Mouse (Mus musculus) stomach, embryonic 14.5 days (tissue): Measurements from ENCODE around the gene Thoc7. TPM values are rescaled to one million over a fixed set of nuclear protein-coding genes. Genes with fewer than 3 reads are reported as not detected.

Source experiments
- ATAC-seq: fragments of 200-750 bp; cut with Nextera tagmentation; 2 replicates; pipeline ENCODE4 v1.8.0; 2017; ENCODE audit warnings: low read depth, moderate TSS enrichment; ENCODE audit not compliant: insufficient number of reproducible peaks, insufficient read depth, low FRiP score
- H3K27ac ChIP-seq: fragments of 300-500 bp; sonication (generic); 2 replicates; pipeline ENCODE4 v1.5.1; 2014; ENCODE audit warnings: mild to moderate bottlenecking, low read length, moderate library complexity, mixed read lengths
- H3K27me3 ChIP-seq: fragments of 300-500 bp; sonication (generic); 2 replicates; pipeline ENCODE4 v1.6.1; 2014; ENCODE audit warnings: low read length, control low read depth, mixed read lengths; ENCODE audit not compliant: control insufficient read depth, insufficient read depth
- H3K36me3 ChIP-seq: fragments of 300-500 bp; sonication (generic); 2 replicates; pipeline ENCODE4 v1.6.1; 2014; ENCODE audit warnings: mild to moderate bottlenecking, control low read depth, low read length, moderate library complexity, mixed read lengths; ENCODE audit not compliant: control insufficient read depth, insufficient read depth
- H3K4me1 ChIP-seq: fragments of 300-500 bp; sonication (generic); 2 replicates; pipeline ENCODE4 v1.6.1; 2014; ENCODE audit warnings: low read length, control low read depth, mixed read lengths; ENCODE audit not compliant: control insufficient read depth, insufficient read depth
- H3K4me2 ChIP-seq: fragments of 300-500 bp; sonication (generic); replicated peaks from 2 replicates; pipeline ENCODE4 v1.6.1; 2014; ENCODE audit warnings: low read depth, low read length, control low read depth
- H3K4me3 ChIP-seq: fragments of 300-500 bp; sonication (generic); 2 replicates; pipeline ENCODE4 v1.5.1; 2014; ENCODE audit warnings: low read depth, low read length, control low read depth
- H3K9ac ChIP-seq: fragments of 300-500 bp; sonication (generic); replicated peaks from 2 replicates; pipeline ENCODE4 v1.6.1; 2014; ENCODE audit warnings: low read depth, mild to moderate bottlenecking, control low read depth, low read length, moderate library complexity, mixed read lengths
- H3K9me3 ChIP-seq: fragments of 300-500 bp; sonication (generic); 2 replicates; pipeline ENCODE4 v1.6.1; 2016; ENCODE audit warnings: low read depth, low read length, control low read depth; ENCODE audit not compliant: control insufficient read depth
- WGBS: fragments of 180-500 bp; shearing (Covaris S2); extraction: QIAGEN DNeasy Blood & Tissue Kit; methylation state at CpG from one replicate; pipeline ENCODE4 v1.1.7; 2014; 5-methylcytosine and 5-hydroxymethylcytosine counted together
- polyA plus RNA-seq: library from polyadenylated mRNA; unstranded; fragments of >200 nt; fragmentation: Nextera tagmentation; extraction: Ambion mirVana; gene quantifications from 2 replicates; pipeline ENCODE4 v1.2.1, GENCODE M21; 2014

Gene Thoc7
- polyA plus RNA-seq, 1 experiment from 2014 or later, result 193 TPM

DNA sequence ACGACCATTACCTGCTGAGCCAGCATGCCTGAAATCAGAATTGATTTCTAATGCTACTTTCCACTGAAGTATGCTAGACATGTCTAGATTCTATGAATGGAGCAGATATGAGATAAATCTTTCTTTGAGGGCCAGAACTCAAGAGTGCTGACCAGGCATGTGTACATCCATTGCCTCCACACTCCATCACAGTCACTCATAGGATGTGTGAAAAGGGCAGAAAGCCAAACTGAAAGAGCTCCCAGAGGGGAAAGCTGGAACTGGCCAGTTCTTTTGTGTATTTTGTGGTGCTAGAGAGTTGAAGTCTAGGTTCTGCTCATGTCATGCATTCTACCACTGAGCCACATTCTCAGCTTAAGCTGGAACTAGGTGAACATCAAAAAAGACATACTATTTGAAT is 15.8 kb upstream of the Thoc7 start:
- no peak overlapping the region for H3K4me2 ChIP-seq
- H3K27ac ChIP-seq, result no peak overlapping the region
- no peaks in the 10 kb centered on the region for H3K27me3 ChIP-seq
- H3K36me3 ChIP-seq, result no peaks in the 10 kb centered on the region
- ATAC-seq, result no peak
- no peaks in the 10 kb centered on the region for H3K4me1 ChIP-seq
- WGBS, result 86% methylated on average over 1 of the region's 1 CpGs
- H3K9ac ChIP-seq, result no peak overlapping the region
- no peak overlapping the region for H3K4me3 ChIP-seq
- no peaks in the 10 kb centered on the region for H3K9me3 ChIP-seq

DNA sequence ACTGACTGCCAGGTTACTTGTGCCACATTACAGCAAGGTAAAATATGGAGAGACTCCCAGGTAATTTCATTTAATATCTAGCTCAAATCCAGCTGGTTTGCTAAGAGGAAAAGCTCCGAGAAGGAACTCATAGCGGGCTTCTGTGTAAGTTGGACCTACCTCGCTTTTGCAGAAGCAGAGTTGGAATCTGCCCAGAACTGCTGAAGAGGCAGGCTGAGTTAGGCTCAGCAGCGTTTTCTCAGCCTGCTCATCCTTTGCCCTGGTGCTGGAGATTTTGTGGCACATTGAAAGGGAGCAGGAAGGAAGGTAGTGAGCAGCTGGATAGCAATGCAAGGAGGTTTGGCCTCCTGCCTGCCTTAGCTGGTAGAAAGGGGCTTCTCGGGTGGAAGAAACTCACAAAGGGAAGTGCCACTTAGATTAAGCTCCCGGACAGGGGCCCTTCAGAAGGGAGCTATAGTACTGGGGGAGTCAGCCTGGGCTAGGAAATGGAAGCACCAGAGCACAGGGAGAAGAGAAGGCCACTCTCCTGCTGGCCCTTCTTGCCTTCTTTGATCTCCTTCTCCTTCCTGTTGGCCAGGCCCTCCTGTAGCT is 10.1 kb upstream of the Thoc7 start:
- H3K27me3 ChIP-seq, result no peaks in the 10 kb centered on the region
- H3K4me3 ChIP-seq, result no peak overlapping the region
- H3K9me3 ChIP-seq, result no peaks in the 10 kb centered on the region
- H3K36me3 ChIP-seq, result no peaks in the 10 kb centered on the region
- no peak overlapping the region for H3K27ac ChIP-seq
- H3K9ac ChIP-seq, result 0 out of 2 replicates have a peak overlapping the region, but pooled peaks have one; percentile 3
- H3K4me2 ChIP-seq, result no peak overlapping the region
- WGBS, result 63% methylated on average over 6 of the region's 6 CpGs
- no peaks in the 10 kb centered on the region for H3K4me1 ChIP-seq
- no peak for ATAC-seq

DNA sequence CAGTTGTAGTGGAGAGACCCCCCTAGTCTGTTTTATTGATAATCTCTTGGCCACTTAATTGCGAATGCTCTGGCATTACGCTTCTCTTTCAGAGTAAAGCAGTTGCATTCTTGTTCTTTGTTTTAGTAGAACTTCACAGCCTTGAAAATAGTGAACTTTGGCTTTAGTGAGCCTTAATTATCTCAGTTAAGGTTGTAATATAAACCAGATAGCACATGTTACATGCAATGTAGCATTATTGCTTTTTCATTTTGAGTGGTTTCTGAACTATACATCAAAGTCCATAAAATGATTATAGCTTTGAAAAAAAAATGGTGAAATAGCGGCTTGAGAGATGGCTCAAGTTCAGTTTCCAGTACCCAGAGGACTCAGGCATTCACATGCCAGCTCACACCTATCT is 8.9 kb upstream of the Thoc7 start:
- Histone ChIP-seq H3K36me3 (no peaks in the 10 kb centered on the region), H3K4me2 (no peak overlapping the region), H3K9ac (no peak overlapping the region), H3K4me1 (peaks cover 2% of the 10 kb centered on the region; the same call in 1 of the 2 replicates), H3K4me3 (no peak overlapping the region), H3K9me3 (no peaks in the 10 kb centered on the region), H3K27ac (no peak overlapping the region), H3K27me3 (no peaks in the 10 kb centered on the region)
- ATAC-seq, result no peak
- WGBS, result 88% methylated on average over 3 of the region's 3 CpGs

DNA sequence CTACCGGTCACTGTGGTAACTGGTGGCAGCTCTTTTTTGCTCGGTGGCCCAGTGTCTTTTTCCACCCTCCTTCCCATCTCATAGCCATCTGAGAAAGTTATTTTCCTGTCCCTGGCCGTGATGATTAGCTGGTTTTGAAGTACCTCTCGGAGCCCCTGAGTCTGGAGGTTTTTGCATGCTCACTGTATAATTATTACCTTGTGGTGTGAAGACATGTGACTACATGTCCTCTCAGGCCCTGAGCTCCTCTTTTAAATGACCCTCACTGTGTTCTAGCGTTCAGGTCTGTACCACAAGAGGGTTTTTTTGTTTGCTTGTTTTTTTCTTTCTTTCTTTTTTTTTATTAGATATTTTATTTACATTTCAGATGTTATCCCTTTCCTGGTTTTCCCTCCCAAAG is 6.8 kb upstream of the Thoc7 start:
- H3K4me1 ChIP-seq, result peaks cover 3% of the 10 kb centered on the region; the same call in 1 of the 2 replicates
- ATAC-seq, result no peak
- no peaks in the 10 kb centered on the region for H3K9me3 ChIP-seq
- H3K36me3 ChIP-seq, result no peaks in the 10 kb centered on the region
- no peak overlapping the region for H3K4me3 ChIP-seq
- H3K4me2 ChIP-seq, result no peak overlapping the region
- H3K9ac ChIP-seq, result no peak overlapping the region
- WGBS, result 80% methylated on average over 5 of the region's 5 CpGs
- H3K27me3 ChIP-seq, result no peaks in the 10 kb centered on the region
- no peak overlapping the region for H3K27ac ChIP-seq

DNA sequence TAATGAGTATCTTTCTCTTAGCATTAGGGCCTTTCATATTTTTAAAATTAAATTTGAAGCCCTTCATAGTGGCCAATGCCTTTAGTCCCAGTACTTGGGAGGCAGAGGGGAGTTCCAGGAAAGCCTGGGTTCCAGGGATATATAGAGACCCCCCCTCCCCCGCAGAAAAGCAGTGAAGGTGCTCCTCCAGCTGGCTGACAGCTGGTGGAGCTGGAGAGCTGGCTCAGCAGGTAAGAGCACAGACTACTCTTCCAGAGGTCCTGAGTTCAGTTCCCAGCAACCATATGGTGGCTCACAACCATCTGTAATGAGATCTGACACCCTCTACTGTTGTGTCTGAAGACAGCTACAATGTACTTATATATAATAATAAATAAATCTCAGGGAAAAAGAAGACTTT is 6.0 kb upstream of the Thoc7 start:
- H3K4me2 ChIP-seq, result no peak overlapping the region
- no peak overlapping the region for H3K4me3 ChIP-seq
- H3K36me3 ChIP-seq, result no peaks in the 10 kb centered on the region
- H3K9me3 ChIP-seq, result no peaks in the 10 kb centered on the region
- peaks cover 3% of the 10 kb centered on the region; the same call in 1 of the 2 replicates for H3K4me1 ChIP-seq
- H3K27ac ChIP-seq, result no peak overlapping the region
- H3K9ac ChIP-seq, result no peak overlapping the region
- ATAC-seq, result no peak
- no peaks in the 10 kb centered on the region for H3K27me3 ChIP-seq
- 28% methylated on average over 1 of the region's 1 CpGs for WGBS

DNA sequence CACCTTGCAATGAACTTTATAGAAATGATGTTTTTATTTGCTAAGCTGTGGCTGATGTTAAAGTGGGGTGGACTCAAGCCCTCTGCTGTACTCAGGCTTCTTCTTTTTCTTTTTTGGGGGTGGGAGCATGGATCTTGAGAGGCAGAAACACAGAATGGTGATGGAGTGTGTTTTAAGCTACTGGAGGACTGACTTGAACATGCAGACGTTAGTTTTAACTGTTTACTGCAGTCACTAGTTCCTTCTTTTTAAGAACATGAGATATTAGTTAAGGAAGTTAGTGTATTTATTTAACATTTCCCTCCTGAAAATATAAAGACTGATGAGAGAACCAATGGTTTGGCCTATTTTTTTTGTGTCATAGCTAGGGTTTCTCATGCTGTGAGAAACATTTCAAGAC is 1.9 kb upstream of the Thoc7 start:
- no peak overlapping the region for H3K27ac ChIP-seq
- H3K4me2 ChIP-seq, result no peak overlapping the region
- peaks cover 9% of the 10 kb centered on the region for H3K4me1 ChIP-seq
- no peaks in the 10 kb centered on the region for H3K9me3 ChIP-seq
- H3K4me3 ChIP-seq, result no peak overlapping the region
- H3K27me3 ChIP-seq, result no peaks in the 10 kb centered on the region
- ATAC-seq, result no peak
- no peaks in the 10 kb centered on the region for H3K36me3 ChIP-seq
- H3K9ac ChIP-seq, result no peak overlapping the region
- 59% methylated on average over 1 of the region's 1 CpGs for WGBS

DNA sequence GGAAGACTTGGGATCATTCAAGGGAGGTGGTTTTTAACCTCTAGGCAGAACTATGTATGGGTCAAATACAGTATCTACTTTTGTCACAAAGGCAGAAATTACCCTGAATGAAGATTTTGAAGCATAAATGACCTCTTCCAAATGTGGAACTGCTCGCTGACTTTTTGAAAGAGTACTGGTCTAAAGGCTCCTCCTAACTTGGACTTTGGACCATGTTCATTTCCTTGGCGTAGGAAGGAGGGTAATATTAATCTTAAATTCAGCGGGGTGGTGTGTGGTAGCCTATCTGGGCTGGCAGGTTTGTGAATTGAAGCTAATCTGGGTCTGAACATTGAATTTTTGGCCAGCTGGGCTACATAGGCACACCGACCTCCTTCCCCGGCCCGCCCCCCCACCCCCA is 824 bp upstream of the Thoc7 start:
- H3K9me3 ChIP-seq, result no peaks in the 10 kb centered on the region
- 78% methylated on average over 6 of the region's 6 CpGs for WGBS
- H3K4me2 ChIP-seq, result no peak overlapping the region
- H3K4me1 ChIP-seq, result peaks cover 9% of the 10 kb centered on the region
- no peaks in the 10 kb centered on the region for H3K27me3 ChIP-seq
- H3K27ac ChIP-seq, result no peak overlapping the region
- no peak for ATAC-seq
- H3K9ac ChIP-seq, result no peak overlapping the region
- no peaks in the 10 kb centered on the region for H3K36me3 ChIP-seq
- no peak overlapping the region for H3K4me3 ChIP-seq

DNA sequence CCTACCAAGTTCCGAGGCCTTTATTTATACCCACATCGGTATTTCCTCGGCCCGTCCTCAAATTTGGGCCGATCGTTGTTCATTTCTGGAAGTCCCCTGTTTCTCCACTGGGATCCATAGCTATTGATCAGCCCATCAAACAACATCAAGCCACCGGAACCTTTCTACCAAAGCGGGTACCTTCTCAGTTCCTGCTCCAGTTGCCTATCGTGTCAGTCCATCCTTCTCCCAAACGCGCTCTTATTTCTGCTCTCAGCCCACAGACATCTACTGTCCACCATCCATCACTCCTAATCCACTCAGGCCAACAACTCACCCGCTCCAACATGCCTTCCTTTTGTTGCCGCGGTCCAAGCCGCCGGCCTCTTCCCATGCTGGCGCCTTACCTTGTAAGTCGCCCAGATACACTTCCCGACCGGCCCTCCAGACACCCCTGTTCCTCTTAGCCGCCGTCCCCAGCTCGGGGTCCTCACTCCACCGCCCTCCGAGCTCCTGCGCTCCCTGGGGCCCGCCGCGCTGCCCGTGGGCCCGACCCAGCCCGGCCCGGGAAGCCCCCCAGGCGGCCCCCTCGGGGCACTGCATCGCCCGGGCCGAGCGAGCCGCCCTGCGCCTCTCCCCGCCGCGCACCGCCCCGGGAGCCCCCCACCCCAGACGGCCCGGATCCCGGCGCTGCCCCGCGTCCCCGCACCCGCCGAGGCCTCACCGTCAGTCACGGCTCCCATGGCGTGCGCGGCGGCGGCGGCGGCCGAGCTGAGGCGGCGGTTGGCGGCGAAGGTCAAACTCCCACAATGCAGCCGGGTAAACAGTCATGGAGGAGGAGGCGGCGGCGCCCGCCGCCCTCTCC is 948 bp downstream of the Thoc7 start:
- H3K4me2 ChIP-seq, result peak overlapping the region; percentile 59
- H3K36me3 ChIP-seq, result peaks cover 5% of the 10 kb centered on the region
- no peaks in the 10 kb centered on the region for H3K9me3 ChIP-seq
- H3K9ac ChIP-seq, result peak overlapping the region; percentile 99
- H3K4me3 ChIP-seq, result peak overlapping the region; percentile 76
- ATAC-seq, result peak; percentile 81
- peaks cover 9% of the 10 kb centered on the region for H3K4me1 ChIP-seq
- H3K27ac ChIP-seq, result peak overlapping the region; percentile 93
- WGBS, result under 1% methylated on average over 70 of the region's 75 CpGs
- no peaks in the 10 kb centered on the region for H3K27me3 ChIP-seq
